Mouse (Mus musculus): Measurements from ENCODE around the gene Foxj3. TPM values are rescaled to one million over a fixed set of nuclear protein-coding genes. Genes with fewer than 3 reads are reported as not detected.

The Foxj3 gene
- polyA plus RNA-seq, 1 experiment from 2014 or later: 16.7 TPM

- in situ Hi-C loops (cut with MboI; ENCODE audit: low pct_unique_long_range_greater_than_20kb): no loop called here
- no peak for ATAC-seq
- TF ChIP-seq CTCF (IDR thresholded peaks at IDR 0.05): no peak
- CTCF ChIA-PET: interaction anchor here (1.7 kb wide), 1 partner anchor 9 kb away, joined by 7 read pairs; no protein-coding TSS in a partner anchor
- H3K27me3 ChIP-seq: no peaks in the 10 kb centered on the region
- DNase-seq (ENCODE audit: low read depth, low spot score): no peak
- POLR2A ChIA-PET: no interaction called here
These were observed 134.4 kb downstream of the Foxj3 start for GRCm38 (mm10) chr4:119671164-119671563.

DNA sequence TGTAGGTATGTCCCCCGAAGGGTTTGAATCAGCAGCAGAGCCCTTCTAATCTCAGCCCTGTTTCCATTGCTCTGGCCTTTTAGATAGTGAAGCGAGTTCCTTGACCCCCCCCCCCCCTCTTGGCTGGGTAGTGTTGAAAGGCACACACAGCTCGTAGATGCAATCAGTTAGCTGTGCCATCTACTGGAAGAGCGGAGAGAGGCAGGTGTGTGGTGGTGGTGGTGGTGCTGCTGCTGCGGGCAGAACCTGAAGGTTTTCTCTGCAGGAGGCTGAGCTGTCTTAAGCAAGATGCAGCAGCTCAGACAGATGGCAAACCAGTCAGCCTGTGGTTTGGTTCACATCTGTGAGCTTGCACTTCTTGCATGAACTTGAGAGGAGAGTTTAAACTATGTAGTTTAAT lies 135.9 kb downstream of the Foxj3 start:
- ATAC-seq (no peak), DNase-seq (ENCODE audit: low read depth, low spot score) (no peak)
- in situ Hi-C loops (cut with MboI; ENCODE audit: low pct_unique_long_range_greater_than_20kb): no loop called here
- no peaks in the 10 kb centered on the region for H3K27me3 ChIP-seq
- CTCF ChIA-PET: interaction anchor here (1.6 kb wide), 1 partner anchor 13 kb away, joined by 3 read pairs; no protein-coding TSS in a partner anchor
- no peak for TF ChIP-seq CTCF (IDR thresholded peaks at IDR 0.05)
- POLR2A ChIA-PET: no interaction called here

Other genes with a start within 250 kb of the Foxj3 start
- gene Ybx1, start 242.4 kb upstream of the Foxj3 start, polyA plus RNA-seq (2021): 590 TPM
- 10.5 TPM for gene Ppih, start 216.5 kb upstream of the Foxj3 start, polyA plus RNA-seq (2021)
- gene Ccdc30, start 121.5 kb upstream of the Foxj3 start, polyA plus RNA-seq (2021): 11.2 TPM
- gene Ppcs, start 114.6 kb upstream of the Foxj3 start, polyA plus RNA-seq (2021): 11.3 TPM
- gene Zmynd12, start 114.2 kb upstream of the Foxj3 start, polyA plus RNA-seq (2021): 0.46 TPM
- gene Rimkla, start 44.4 kb upstream of the Foxj3 start, polyA plus RNA-seq (2021): 0.12 TPM
- 3.8 TPM for gene Frg2f1, start 2.5 kb downstream of the Foxj3 start, polyA plus RNA-seq (2021)
- not detected for gene Guca2a, start 100.7 kb downstream of the Foxj3 start, polyA plus RNA-seq (2021)
- 0.50 TPM for gene Guca2b, start 122.0 kb downstream of the Foxj3 start, polyA plus RNA-seq (2021)
- 4.4 TPM for gene Hivep3, start 196.8 kb downstream of the Foxj3 start, polyA plus RNA-seq (2021)